Mouse (Mus musculus) retina, postnatal 1 day (tissue): ENCODE results near the gene Mthfs.

Experiments
- DNase-seq: peaks from one replicate; pipeline ENCODE4 v3.0.0-alpha.2; 2012

The Mthfs gene

DNA sequence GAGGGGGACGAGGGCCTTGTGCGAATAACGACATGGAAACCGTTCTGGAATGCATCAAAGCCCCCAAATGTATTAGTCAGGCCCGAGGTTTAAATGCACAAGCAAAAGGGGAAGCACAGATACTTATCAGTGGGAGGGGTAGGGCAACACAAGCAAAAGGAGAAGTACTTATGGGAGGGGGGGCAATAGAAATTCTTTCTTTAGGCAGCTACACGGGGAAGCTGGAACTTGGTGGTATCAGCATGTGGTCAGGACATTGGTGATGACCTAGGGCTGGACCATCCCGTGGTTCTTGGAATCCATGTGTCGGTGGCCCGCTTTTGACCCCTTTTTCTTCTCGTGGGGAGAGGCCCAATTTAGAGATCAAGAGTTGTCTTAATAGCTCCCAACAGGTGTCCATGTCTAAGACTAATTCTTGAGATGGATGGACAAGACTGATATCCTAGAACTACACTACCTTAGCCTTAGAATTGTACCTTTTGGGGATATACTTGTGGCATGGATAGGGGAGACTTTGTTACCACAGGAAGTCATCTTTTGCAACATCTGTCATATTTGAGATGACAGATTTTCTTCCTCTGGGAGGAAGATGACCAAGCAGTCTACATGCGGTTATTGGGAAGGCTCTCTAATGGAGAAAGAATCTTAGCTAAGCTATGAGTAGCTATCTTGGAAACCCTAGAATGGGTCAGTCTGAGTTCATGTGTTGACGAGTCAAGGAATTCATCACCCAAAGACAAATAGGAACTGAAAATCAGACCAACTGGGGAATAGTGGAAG is 46.3 kb downstream of the Mthfs start:
- DNase-seq: no peak

DNA sequence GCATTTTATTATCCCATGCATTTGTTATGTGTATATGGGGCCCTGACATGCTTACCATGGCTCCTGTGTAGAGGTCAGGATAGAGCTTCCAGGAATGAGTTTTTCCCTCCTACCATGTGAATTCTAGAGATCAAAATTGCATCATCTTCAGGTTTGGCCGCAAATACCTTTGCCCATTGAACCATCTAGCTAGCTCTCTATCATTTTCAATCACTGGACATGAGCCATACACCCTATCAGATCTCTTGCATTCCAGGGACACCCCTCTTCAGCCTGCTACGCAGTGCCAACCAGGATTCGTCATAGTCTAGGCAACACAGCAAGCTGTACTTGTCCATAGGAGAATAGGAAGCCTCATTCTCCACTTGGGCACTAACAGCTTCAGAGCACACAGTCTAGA is 53.5 kb downstream of the Mthfs start:
- DNase-seq: no peak

DNA sequence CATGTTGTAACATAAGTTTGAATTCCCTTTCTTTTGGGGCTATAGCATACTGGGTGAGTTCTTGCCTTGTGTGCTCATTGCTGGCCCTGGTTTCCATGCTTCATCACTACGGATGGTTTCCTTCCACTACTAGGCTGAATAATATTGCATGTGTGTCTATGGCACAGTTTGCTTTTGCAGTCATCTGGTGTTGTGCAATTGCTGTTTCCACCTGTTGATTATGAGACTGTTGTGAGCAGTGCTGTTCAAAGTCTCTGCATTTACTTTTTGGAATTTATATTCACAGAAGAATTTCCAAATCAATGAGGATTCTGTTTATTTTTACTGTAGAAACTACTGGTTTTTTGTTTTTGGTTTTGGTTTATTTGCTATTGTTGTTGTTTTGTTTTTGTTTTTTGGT is 54.1 kb downstream of the Mthfs start:
- no peak for DNase-seq

DNA sequence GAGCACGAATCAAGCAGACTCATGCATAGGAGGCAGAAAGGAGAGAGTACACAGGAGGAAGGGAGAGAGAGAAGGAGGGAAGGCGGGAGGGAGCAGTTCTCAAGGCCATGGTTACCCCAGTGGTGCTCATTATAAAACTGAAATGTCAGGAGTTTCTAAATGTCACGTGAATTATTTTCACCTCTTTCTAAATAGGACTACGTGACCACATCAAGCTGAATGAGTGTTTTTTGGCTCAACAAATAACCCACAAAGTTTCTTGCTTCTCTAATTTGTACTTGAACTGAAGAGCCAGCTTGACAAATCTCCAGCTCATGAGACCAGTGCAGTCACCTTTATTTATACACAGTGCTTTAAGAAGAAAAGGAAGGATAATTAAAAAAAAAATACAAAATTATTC is 56.6 kb downstream of the Mthfs start:
- DNase-seq: no peak

DNA sequence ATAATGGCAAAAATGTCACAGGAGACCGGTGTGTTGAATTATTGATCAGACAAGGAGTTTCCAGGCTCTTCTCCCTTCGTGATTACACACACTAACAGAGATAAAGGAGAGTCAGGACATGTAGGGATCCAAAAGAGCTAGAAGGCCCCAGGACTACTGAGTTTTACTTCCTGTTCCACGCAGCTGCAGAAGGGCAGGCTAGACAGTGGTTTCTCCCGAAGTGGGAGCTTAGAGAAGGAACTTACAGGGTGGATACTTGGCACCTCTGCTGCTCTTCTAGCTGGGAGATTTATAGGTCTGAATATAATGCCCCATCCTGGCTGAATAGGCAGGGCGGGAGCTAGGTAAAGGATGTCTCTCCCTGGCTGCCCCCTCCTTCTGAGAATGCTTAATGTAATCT is 57.1 kb downstream of the Mthfs start:
- DNase-seq: no peak

DNA sequence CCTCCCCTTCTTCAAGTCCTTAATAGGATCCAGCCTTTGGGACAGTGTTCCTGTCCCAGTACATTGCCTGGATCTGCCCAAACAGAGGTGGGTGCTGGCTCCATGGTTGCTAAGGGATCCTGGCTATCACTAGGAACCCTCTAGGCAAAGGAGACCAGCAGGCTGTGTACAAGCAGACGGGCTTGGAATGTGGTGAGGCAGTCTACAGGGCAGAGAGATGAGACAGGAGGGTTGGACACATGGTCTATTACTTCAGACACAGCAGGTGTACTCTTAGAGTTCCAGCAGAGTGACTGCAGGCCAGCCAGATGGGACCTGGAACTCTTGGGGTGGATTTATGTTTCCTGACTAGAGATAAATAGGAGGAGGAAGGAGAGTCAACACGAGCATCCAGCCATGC is 59.9 kb downstream of the Mthfs start:
- no peak for DNase-seq

DNA sequence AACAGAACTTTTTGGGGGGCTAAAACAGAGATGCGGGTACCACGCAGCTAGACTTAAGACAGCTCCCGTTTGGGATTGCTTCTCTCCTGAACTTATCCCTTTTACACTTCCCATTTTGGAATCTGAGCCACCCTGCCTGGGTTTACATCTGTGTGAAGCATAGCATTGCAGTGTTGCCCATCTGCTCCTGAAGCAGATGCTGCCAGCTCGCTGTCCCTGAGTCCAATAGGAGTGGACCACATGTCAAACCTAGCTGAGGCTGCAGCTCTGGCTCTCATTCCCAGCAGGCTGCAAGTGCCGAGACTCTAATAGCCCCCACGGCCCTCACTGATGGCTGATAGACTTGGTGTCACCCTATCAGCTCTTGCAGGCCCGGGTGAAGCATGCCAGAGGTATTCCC is 63.3 kb downstream of the Mthfs start:
- no peak for DNase-seq

DNA sequence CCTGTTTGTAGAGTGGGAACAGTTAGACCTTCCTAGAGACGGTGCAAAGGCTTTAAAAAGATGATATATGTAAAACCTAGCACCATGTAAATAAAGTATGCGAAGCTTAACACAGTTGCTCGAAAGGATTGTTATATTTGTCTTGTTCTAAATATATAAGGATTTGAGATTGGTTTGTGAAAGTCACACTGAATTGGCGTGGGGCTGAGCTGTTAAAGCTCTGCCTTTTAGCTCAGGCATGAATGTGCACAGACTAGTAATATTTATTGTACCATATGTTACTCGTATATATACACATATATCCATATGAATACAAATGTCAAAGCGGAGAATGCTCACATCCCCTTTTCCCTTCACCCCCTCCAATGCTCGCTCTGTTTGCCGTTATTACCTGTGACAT is 67.7 kb downstream of the Mthfs start:
- DNase-seq: no peak

DNA sequence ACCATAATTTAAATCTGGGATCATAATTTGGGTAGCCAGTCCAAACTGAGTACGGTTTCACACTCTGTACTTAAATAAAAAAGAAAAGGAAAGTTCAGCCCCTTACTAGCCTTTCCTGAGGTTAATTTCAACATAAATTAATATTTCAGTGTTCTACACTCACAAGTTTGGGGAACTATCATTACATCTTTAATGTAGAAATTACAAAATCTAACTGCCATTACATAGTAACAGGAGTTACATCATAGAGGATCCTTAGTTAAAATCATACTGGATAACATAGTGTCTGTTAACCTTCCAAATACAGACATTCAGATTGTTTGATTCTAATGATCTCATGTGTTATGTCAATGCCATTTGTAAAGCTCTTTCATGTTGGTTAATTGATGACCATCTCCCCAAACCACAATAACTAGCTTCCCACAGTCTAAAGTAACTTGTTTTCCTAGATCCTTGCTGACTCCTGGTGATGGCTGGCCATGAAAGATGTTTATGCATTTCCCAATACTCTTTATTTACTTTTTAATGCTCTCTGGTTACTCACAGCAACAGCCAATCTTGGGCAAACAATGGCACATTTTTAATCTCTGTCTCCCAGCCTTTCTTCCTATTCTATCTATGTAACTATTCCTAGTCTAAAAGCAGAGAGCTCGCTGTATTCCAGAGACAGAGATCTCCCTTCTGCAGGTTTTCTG is 72.0 kb downstream of the Mthfs start:
- DNase-seq: no peak

DNA sequence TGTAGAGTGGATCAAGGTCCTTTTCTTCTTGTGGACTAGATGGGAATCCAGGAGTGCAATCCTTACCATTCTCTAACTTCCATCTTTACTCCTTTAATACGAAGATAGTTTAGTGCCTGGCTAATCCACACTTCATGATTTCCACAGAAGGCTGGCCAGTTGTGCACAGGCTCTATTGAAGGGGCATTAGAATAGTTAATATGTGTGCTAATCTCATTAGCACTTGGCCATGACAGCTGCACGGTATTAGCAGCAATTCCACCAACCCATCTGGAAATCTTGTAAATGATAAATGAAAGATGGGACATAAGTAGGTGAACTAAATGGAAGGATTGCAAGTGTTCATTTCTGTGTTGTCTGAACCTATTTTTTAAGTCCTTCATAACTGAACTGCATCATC is 77.6 kb downstream of the Mthfs start:
- DNase-seq: peak; percentile 47

DNA sequence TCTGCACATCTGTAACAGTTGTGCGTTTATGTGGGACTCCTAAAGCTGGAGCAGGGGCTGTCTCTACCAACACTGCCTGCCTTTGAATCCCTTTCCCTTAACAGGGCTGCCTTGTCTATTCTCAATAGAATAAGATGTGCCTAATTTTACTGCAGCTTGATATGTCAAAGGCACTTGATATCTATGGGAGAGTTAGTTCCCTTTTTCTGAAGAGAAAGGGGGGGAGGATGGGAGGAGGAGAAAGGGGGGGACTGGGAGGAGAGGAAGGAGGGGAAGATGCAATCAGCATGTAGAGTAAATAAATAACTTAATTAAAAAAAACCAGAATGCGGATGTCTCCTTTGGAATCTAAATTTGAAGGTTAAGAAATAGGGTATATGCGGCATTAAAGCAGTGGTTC is 82.9 kb downstream of the Mthfs start:
- DNase-seq: no peak

DNA sequence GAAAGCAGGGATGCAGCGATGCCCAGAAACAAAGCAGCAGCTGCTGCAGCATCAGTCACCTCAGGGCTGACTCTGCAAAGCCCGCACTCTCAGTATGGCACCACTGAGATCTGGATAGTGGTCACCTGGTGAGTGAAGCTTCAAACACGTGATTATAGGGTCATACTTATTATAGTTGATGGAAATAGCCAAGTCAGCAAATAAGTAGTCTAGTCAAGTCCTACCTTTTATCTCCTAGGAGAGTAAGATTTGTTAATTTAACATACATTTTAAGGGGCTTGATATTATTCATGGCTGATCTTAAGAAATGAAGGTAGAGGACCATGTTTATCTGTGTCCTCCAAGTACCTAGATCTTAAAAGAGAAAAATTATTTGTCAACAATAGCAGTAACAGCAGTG is 83.6 kb downstream of the Mthfs start:
- DNase-seq: no peak

DNA sequence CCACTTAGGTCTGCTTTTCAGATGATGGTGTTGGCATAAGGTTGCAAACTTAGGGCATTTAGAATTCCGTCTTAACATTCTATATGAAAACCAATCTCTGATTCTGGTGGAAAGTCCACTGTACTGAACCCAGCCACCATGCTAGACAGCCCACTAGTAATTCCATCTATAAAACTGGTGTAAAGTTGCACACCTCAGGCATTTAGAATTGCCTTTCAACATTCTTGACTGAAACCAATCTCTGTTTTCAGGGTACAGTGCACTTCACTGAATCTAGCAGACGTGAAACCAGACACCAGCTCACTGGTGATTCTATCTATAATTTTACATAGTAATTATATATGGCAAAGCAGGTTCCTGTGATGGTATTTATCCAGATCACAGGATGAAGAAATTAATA is 95.2 kb downstream of the Mthfs start:
- no peak for DNase-seq

DNA sequence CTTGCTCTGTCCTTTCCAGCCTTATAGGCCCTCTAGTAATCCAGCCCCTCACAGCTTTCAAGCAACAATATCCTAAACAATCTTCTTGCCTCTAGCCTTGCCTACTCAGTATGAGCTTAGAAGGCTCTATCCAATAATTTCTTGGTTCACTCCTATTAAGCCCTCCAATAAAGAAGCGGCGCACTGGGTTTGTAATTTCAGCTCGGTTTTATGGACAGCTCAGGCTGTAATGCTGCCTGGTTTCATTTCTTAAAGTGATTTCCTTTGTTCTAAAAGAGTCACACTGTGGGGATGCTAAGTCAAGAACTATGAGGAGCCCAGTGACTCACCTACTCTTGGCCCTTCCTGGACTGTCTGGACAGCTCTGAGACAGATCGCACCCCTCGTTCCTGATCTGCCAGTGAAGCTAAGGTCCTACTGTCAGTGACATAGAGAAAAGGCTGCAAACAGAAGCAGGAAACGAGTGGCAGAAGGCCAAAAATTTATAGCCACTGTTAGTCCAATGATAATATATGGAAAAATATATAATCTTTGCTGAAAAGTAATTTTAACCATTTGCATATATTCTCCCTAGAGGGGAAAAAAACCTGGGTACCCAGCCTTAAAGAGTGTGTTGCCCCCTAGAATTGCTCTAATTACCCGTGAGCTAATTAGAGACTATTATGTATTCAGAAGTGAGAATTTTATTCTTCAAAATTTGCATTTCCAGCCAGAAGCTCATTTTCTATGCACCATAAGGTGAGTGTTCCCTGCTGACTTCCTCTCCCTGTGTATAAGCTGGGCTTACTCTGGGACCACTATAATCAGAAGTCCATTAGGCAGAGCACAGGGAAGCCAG is 98.1 kb downstream of the Mthfs start:
- DNase-seq: no peak

DNA sequence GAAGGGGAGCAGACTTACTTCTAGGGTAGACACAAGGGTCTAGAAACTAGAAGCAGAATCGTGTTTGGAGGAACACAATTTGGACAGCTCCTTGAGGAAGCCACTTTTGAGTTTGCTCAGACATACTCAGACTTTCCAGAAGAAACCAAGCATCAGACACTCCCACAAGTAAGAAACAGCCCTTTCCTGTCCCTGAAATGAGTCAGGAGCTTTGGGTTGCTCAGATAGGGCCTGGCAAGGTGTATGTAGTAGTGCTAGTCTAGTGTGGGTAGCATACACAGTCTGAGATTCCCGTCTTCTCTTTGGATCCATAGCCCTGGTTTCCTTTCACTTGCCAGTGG is 98.7 kb downstream of the Mthfs start:
- DNase-seq: no peak

DNA sequence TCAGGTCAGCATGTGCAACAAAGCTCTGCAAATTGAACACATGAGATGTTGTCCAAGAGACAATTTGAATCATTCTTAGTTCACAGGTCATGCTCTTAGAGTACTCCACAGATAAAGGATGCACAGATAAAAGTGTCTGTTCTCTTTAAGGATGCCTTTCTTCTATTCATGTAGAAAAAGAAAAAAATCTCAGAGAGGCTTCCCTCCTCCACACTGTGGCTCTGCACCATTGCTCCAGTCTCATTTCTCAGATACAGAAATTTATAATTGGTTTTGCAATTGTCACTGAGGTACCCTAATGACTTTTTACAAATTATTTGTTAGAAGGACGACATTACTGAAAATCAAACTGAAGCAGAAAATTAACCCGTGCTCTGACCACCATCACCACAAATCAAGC is 101.2 kb downstream of the Mthfs start:
- no peak for DNase-seq

DNA sequence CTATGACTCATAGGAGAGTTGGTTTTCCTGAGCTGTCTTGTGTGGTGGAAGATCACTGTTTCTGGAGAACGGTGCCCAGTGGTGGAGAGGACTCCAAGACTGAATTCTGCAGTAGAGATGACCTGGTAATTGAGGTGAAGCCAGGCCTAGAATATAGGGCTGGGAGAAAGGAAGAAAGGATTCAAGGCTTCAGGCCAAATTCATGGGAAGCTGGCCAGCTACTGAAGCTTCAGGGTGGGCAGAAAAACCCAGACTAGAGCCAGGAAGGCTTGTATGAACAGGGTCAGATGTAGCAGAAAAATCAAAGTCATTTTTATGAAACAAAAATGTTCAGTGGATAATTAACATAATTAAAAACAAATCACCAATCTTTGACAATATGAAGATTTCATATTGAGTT is 163.3 kb downstream of the Mthfs start:
- no peak for DNase-seq

DNA sequence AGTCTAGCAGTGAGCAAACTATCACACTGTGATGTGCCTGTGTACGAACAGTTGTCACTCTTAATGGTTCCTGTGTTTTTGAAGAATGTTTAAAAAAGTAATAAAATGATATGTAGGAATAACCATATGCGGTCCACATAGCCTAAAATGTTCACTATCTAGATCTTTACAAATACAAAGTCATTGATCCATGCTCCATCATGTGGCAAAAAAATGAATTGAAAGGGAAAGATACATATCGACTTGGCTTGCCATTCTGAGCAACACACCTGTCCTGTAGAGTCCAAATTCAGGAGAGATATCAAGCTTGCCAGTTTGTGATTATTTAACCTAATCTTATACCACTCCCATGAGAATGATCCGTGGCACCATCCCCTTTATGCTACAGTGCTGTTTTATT is 164.2 kb downstream of the Mthfs start:
- no peak for DNase-seq

DNA sequence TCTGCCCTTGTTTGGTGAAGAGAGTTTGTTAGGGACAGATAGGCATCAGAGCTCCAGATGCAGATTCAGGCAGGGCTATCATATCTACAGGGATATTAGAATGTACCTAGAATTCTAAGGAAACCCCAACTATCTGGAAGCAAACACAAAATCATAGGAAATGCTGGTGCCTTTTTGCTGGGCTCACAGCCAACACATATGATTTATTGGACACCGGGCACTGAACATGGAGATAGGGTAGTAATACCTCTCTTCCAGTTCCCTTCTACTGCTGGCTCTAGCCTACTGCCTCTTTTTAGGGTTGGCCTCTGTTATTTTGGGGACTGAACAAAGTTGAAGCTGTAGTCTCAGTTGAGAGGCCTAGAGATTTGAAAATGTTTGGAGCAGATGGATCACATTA is 192.6 kb downstream of the Mthfs start:
- DNase-seq: no peak
